Mouse (Mus musculus): Measurements from ENCODE around the gene Gpld1.
"Not testable (repeated sequence)": the region's sequence is repeated elsewhere in the genome, so short reads cannot be mapped to it uniquely, and the experiment has no call there.

Gene Gpld1

DNA sequence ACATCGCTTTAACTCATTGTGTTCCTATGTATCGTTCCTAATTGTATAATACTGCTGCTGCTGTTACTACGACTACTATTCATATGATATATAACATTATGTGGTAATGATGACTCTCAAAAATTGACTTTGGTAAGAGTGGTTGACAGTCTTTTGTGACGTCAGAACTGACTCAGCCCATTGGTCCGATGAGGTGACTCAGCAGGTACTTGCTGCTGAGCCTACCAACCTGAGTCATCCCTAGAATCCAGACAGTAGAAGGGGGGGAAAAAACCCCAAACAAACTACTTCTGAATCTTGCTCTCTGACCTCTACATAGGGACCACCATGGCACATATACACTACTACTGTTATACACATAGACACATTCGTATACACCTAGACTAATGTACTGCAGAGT lies 5.9 kb downstream of the Gpld1 start:
- DNase-seq, result no peak

DNA sequence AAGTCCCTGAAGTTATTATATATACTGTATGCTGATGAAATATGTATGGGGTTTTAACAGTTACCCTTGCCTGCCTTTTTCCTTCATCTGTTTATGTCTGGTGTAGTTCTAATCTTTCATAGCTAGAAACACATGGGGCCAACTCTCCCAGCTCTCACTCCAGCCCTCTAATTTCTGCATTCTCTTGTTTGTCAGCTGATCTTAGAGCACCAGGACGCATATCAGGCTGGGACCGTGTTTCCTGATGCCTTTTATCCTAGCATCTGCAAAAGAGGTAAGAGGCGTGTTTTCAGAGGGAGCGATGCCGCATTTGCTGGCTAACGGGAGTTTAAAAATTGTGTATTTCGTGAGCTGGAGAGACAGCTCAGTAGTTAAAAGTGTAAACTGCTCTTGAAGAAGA lies 9.7 kb downstream of the Gpld1 start:
- no peak for DNase-seq

DNA sequence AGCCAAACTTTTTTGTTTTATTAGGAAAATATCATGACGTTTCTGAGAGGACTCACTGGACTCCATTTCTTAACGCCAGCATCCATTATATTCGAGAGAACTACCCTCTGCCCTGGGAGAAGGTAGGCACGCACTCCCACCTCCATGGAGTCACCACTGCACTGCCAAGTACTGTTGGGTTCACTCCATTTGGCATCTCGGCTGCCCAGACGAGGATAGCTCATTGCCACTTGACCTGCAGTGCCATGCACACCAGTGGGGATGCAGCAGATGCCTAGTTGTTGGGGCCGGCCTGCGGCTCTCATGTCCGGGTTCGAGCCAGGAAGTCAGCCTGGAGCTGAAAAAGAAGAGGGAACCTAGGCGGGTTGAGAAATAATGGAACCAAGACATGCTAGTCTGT lies 12.1 kb downstream of the Gpld1 start:
- no peak for DNase-seq

DNA sequence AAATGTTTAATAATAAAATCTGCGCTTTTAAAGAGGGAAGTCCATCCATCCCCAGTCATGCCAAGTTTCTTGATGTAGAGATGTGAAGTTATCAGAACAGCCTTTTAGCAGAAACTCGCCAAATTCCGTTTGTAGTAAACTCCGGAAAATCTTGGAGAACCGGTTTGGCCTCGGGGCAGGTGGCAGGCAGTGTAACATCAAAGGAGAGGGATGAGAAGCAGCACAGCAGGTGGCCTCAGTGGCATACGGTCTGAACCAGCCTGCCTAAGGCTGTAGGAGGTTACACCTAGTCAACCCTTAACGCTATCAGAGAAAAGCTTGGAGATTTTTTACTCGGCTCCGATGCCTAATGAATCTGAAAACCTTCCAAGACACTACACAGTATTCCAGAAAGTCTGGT lies 12.5 kb downstream of the Gpld1 start:
- peak; percentile 20 for DNase-seq

DNA sequence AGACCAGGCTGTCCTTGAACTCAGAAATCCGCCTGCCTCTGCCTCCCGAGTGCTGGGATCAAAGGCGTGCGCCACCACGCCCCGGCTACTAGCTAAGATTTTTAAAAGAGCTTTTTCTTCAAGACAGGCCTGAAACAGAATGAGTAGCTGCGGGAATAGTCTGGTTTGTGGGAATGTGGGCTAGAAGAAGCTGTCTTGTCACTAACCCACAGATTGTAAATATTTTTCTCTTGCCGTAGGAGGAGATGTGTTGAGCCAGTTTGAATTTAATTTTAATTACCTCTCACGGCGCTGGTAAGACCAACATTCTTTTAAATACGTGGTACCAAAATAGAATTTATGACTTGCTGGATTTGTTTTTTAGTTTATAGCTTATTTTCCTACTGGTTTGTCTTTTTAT lies 15.7 kb downstream of the Gpld1 start:
- DNase-seq, result no peak

DNA sequence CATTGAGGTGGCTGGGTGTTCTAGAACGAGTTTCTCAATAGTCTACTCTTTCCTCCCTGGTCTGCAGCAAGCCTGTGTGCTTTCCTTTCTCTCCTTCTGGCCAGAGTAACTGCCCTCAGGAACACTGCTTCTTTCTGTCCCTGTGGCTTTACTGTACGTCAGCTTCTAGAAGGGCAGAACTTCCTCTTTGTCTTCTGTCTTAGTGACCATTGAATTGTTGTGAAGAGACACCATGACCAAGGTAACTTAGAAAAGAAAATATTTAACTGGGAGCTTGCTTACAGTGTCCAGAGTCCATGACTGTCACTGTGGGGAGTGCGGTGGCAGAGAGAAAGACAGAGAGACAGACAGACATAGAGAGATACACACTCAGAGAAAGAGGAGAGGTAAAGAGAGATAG lies 17.1 kb downstream of the Gpld1 start:
- DNase-seq, result no peak

DNA sequence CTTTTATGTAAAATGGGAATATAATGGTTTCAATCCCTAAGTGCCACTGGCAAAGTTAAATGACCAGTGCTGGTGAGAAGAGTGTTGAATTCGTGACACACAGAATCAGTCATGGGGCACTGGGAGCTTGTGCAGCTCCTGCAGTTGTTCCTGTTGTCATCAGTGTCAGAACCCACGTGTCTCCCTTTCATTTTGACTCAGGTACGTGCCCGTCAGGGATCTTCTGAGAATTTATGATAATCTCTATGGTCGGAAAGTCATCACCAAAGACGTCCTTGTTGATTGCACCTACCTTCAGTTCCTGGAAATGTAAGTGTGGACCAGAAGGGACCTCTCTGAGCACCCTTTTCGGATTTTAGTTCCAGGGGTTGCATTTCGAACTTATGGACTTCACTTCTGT lies 19.2 kb downstream of the Gpld1 start:
- no peak for DNase-seq

DNA sequence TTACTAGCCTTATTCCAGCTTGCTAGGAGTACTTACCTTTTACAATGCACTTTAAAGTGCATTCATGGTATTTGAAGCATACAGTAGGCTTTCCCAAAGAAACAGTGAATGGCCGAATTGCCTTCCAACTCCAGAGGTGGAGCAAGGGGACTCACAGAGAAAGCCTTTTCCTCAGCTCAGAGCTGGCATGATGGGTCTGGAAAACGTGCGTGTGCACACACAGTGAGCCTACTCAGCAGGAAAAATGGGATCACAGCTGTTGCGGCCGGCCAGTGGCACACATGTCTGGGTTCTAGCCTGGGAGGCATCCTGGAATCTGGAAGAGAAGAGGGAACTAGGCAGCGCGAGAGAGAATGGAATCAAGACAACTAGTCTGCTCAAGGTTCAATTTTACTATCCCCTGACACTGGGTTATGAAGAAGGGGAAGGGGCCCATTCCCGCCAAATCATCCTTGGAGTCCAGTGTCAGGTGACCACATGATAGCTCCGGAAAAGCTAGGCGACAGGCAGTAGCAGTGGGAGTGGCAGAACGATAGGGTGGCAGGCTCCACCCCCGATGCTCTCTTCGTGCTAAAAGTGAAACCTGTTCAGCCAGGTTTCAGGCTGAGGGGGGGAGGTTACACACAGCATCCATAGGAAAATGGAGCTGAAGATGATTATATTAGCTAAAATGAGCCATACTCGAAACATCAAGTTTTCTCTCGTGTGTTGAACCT lies 22.3 kb downstream of the Gpld1 start:
- DNase-seq, result peak; percentile 33

DNA sequence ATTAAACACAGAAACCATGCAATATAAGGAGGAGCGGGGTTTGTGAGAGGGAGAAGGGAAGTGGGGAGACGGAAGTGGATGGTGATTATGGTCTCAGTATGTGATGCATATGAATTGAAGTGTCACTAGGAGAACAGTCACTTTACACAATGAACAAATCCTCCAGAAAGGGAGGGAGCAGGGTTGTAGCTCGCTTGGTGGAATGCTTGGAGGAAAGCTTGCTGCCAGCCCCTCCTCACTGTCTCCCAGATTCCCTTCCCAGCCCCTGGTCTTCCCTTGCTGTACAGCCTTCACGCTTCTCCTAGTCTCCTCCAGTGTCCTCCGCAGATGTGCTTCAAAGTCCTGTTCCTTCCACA lies 22.9 kb downstream of the Gpld1 start:
- no peak for DNase-seq

DNA sequence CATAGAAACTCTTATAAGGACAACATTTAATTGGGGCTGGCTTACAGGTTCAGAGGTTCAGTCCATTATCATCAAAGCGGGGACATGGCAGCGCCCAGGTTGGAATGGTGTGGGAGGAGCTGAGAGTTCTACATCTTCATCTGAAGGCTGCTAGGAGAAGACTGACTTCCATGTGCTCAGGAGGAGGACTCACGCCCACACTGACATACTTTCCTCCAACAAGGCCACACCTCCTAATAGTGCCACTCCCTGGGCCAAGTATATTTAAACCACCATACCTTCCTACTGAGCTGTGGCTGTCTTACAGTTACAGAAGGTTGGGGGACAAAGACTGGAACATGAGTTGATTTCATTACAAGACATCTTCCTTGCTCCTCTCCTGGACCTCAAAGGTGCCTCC lies 28.8 kb downstream of the Gpld1 start:
- not testable (repeated sequence) for DNase-seq

DNA sequence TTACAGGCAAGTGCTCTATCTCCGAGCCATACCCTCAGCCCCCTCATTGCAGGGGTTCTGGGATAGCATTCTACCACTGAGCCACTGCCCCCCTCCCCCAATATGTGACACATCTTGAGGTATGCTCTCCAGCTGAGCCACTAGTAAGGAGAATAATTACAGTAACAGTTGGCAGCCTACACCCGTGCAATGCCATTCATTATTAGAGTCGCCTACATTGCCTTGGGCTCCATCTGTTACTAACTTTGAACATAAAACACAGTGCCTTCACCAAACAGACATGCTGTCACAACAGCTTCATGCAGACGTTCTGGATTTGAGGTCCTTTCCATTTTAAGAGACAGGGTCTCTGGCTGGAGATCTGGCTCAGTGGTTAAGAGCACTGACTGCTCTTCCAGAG lies 33.4 kb downstream of the Gpld1 start:
- no peak for DNase-seq

DNA sequence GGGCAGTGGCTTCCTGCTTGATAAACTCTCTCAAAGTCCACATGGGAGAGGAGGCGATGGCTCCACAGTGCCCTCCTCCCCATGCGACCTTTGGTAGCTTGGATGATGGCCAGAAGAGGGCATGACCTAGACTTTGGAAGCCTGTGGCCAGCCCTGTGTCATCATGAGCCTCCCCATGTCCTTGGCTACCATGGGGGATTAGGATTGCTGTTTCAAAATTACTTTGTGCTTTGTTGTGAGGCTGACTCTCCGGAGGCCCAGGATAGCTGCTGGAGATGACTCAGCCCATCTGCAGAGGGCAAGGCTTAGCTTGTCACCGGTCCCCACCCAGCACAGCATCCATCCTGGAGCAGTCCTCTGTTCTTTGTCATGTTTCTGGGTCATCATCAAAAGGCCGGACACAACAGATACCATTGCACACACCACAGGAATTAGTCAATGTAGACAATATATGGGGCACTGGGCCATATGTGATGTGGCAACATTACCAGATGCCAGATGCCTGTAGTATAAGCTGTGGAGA lies 34.9 kb downstream of the Gpld1 start:
- no peak for DNase-seq

DNA sequence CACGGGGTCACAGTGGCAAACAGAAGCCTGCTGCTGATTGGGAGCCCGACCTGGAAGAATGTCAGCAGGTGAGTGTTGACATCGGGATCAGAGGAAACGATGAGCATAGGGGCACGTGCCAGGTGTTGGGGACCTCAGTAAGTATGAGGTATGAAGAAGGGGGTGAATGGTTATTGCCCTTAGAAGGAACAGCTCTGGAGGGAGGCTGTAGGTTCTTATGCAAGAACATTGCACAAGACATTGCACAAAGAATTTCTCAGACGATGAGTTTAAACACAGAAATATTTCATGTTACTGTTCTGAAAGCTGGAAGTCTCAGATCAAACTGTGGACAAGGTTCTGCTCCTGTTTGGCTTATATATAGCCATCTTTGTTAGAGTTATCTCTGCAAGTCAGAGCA lies 38.1 kb downstream of the Gpld1 start:
- no peak for DNase-seq

DNA sequence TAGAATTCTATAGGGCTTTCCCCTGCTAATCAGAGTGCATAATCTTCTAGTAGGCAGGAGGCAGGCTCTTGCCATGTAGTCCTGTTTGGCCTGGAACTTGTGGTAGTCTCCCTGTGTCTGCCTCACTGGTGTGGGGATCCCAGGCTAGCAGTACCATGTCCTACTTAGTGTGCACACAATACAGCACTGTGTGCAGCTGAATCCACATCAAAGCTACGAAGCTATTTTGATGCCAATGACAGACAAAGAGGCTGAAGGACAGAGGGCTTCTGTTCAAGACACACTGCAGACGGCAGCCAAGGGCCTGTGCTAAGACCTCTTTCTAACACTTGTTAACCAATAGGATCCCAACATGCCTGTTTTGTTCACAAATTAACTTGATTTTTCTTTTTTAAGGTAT lies 42.5 kb downstream of the Gpld1 start:
- DNase-seq, result no peak

DNA sequence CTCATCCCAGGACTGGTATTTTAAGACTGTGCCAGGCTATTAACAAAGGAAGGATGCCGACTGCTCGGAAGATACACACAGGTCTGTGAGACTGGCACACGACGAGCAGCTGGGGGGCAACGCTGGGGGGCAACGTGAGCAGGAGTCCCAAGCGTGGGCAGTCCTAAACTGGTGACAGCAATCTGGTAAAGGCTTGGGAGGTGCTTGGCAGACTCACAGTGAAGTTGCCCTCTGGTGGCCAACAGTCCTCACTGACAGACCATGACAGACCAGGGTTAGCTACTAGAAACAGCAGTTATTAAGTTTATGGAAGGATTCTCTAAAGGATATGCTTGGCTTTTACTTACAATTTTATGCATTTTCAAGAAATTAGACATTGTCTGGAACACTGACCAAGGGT lies 45.4 kb downstream of the Gpld1 start:
- peak; percentile 70 for DNase-seq

DNA sequence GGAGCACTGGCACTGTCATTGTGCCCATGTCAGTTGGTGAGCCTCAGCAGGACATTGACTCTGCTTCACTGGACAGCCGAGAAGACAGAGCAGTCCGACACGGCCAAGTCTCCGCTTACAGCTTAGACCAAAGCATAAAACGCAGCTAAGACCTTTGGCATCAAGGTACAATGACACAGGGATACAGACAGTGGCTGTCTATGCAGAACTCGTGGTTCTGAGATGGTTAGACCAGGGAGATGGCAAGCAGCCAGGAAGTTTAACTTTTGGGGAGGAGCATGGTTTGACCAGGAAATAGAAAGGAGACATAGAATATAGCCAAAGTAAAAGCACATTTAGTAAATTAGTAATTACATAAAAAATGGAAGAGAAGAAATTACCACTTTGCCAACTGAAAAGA lies 46.1 kb downstream of the Gpld1 start:
- no peak for DNase-seq

DNA sequence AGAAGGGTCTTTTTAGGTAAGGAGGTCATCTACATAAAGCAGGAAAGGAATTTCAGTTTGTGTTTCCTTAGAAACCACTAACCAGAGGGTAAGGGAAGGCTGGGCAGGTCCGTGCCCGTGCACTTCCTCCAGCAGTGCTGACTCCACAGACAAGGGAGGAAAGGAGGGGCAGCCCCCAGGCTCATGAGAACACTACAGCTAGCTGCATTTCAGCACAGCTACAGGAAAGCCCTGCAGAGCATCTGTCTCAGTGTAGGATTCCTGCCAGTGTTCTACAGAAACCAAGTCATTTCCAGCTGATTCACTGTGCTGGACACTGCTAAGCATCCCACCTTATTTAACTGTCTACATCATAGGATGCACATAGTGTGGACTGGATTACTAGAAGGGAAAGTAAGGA lies 50.2 kb downstream of the Gpld1 start:
- peak; percentile 24 for DNase-seq

DNA sequence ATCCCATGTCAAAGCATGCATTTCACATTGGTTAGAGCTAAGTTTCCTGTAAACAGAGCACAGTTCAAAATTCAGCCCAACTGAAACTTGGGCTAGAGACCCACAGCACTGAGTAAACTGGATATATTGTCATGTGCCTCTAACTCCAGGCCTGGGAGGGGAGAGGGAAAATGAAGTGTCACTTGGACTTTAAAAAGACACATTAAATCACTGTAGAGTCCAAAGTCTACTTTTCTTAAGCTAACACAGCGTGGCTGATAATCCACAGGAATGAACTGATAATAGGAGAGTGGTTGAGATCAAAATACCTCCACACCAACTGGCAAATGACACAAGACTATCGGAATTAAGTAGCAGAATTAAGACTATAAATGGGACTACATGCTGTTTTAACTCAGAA lies 56.6 kb downstream of the Gpld1 start:
- DNase-seq, result no peak

DNA sequence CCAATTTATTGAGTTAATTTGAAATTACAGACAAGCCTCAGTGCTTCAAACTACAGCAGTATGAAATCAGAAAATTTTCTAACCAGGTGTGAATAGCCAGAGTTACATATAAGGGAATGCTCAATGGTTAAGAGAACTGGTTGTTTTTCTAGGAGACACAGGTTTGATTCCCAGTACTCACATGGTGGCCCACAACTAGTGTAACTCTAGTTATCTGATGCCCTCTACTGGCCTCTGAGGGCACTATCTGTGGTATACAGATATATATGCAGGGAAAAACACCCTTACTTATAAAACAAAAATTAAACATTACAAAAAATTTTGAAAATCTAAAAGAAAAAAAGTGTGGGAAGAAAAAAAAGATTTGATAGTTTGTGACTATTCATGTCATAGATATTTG lies 60.0 kb downstream of the Gpld1 start:
- DNase-seq, result no peak

DNA sequence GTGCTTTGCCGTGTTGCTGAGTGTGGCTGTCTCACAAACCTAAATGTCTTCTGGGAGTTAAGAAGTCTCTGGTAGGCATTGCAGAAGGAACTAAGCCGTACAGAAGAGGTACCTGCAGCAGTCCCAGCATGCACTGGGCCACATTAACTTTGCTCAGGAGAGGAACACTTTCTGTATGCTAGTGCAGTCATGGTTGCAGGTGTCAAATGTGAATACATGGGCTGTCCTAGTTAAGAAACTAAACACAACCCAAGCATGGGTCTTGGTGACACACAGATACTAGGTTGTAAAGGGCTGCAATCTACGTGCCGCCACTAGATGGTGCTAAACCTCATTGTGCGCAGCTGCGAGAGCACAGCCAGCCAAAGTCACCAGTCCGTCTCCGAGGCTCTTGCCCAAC lies 64.2 kb downstream of the Gpld1 start:
- DNase-seq, result no peak

DNA sequence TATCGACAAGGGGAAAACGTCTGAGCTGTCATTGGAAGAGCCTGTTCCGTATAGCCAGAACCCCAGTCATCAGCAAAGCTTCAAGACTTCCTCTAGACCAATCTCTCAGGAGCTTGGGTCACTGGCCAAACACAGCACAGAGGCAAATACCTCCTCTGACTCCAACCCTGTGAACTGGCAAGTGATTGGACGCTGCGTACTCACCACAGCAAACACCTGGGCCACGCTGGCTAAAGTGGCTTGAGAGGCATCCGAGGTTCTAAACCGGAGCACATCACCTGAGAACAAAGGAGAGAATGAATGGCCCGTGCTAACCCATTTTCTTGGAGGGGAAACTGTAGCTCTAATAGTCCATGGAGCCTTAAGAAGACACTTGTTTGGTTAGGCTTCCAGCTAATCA lies 75.4 kb downstream of the Gpld1 start:
- no peak for DNase-seq

DNA sequence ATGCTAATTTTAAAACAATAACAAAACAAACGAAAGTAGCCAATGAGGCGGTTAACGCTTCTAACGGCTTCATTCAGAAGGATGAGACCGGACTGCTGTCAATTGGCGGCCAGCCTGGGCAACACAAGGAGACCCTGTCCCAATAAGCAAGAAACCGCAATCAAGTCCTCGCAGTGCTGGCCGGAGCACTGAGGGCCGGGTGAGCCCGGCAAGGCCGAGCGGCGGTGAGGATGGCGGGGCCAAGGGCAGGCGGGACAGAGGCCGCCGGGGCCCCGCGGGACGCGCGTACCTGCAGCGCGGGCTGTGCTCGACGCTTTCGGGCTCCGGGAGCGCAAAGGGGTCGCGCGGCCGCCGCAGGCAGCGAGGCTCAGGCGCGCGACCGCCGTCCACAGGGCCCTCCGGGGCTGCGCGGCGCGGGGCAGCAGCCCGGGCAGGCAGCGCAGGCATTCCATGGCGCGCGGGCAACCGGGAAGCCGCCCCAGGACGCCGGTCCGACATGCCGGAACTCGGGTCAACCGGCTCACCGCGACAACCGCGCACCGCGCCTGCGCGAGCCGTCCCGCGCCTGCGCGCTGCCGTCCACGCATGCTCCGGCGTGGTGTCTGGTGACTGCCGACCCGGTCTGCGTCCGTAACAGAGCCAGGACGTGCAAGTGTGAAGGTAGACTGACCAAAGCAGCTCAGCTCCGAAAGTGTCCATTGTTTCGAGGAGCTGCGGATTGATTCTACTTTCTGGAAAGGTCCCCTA lies 77.0 kb downstream of the Gpld1 start, which contains the start of gene Mrs2:
Gene Mrs2, minus strand, starts transcription at position 587 of the 747 bp plus-strand sequence.
- peak; percentile 91 for DNase-seq

DNA sequence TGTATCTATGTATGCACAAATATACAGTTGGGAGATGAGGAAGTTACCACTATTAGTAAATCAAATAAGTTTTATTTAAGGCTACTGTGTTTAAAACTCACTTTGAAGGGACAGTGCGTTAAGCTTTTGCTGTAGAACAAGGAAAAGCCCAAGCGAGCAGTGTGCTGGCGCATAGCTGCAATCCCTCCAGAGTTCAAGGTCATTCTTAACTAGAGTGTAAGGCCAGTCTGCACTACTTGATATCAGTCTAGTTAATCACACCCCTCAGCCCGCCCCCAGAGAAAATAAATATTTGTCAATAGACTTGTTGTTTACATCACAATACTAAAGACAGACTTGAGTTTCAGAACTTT lies 77.6 kb downstream of the Gpld1 start:
- no peak for DNase-seq

DNA sequence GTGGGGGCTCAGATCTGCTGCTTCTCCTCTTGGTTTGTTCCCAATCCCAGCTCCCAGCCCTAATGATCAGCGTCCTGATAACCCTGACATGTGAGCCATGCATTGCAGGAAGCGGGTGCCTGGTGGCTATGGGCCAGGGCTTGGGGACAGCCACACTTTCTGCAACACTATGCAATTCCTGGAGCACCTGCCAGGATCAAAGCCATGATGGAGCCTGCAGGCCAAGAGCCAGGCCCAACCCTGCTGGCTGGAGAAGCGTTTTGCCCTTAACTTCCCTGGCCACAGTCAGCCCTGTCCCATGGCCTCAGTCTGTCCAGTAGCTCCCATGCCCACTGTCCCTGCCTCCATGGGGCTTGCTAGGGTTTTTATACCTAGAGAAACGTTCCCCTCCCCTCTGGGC lies 79.4 kb downstream of the Gpld1 start:
- DNase-seq, result no peak

DNA sequence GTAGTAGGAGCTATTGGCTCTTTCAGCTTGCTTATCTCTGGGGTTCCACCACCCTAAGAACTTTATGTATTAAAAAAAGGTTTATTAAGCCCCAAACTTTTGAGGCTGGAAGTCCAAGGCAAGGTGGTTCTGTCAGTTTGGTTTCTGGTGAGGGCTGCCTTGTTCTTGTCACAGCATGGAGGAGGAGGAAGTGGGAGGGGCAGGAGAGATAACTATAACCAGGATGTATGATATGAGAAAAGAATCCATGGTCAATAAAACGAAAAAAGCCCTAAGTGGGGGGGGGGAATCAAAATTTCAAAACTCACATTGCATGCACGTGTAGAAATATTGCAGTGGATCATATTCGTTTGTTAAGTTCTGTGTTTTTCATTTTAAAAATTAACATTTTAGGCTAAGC lies 80.2 kb downstream of the Gpld1 start:
- DNase-seq, result no peak

All from embryo, embryonic 11 days (tissue).